Mouse (Mus musculus): Measurements from ENCODE around the gene Cacna2d1.
A peak's percentile ranks its signal among the peaks of the same experiment; 100 is the strongest.

The Cacna2d1 gene

GRCm38 (mm10) chr5:16294708-16295107 is 360.2 kb downstream of the Cacna2d1 start:
- no peak for DNase-seq

GRCm38 (mm10) chr5:16297170-16297771 is 362.8 kb downstream of the Cacna2d1 start:
- no peak for DNase-seq

GRCm38 (mm10) chr5:16299631-16300030 is 365.1 kb downstream of the Cacna2d1 start:
- peak in 1 of 2 experiments; percentile 3 for DNase-seq

- peak; percentile 80 to 83 for DNase-seq
Measured at GRCm38 (mm10) chr5:16309168-16310006, 374.9 kb downstream of the Cacna2d1 start.

- DNase-seq = no peak
Measured at GRCm38 (mm10) chr5:16314242-16314641, 379.8 kb downstream of the Cacna2d1 start.

- DNase-seq = no peak
Measured at GRCm38 (mm10) chr5:16315983-16316390, 381.5 kb downstream of the Cacna2d1 start.

- DNase-seq = no peak
Measured at GRCm38 (mm10) chr5:16317680-16318242, 383.3 kb downstream of the Cacna2d1 start.

GRCm38 (mm10) chr5:16326610-16327009 is 392.1 kb downstream of the Cacna2d1 start:
- no peak for DNase-seq

GRCm38 (mm10) chr5:16345393-16345792 is 410.9 kb downstream of the Cacna2d1 start:
- DNase-seq = no peak

GRCm38 (mm10) chr5:16355816-16356215 is 421.3 kb downstream of the Cacna2d1 start:
- DNase-seq = no peak

- no peak for DNase-seq
Measured at GRCm38 (mm10) chr5:16357709-16358108, 423.2 kb downstream of the Cacna2d1 start.

GRCm38 (mm10) chr5:16362076-16362475 is 427.6 kb downstream of the Cacna2d1 start:
- no peak for DNase-seq

GRCm38 (mm10) chr5:16363171-16363570 is 428.7 kb downstream of the Cacna2d1 start:
- no peak for DNase-seq

- DNase-seq = peak in 1 of 2 experiments; percentile 2
Measured at GRCm38 (mm10) chr5:16370706-16371105, 436.2 kb downstream of the Cacna2d1 start.

GRCm38 (mm10) chr5:16373966-16374365 is 439.5 kb downstream of the Cacna2d1 start:
- no peak for DNase-seq

GRCm38 (mm10) chr5:16376329-16376908 is 441.9 kb downstream of the Cacna2d1 start:
- no peak for DNase-seq

GRCm38 (mm10) chr5:16410011-16410410 is 475.5 kb downstream of the Cacna2d1 start:
- DNase-seq = no peak

- DNase-seq = no peak
Measured at GRCm38 (mm10) chr5:16414693-16415092, 480.2 kb downstream of the Cacna2d1 start.

- no peak for DNase-seq
Measured at GRCm38 (mm10) chr5:16417996-16418395, 483.5 kb downstream of the Cacna2d1 start.

GRCm38 (mm10) chr5:16418504-16418903 is 484.0 kb downstream of the Cacna2d1 start:
- DNase-seq = no peak

Data from kidney, postnatal 4 days (tissue).